Mouse (Mus musculus) liver, postnatal 0 days (tissue): Measurements from ENCODE around the gene Ttc36. TPM values are rescaled to one million over a fixed set of nuclear protein-coding genes. Genes with fewer than 3 reads are reported as not detected.

Experiments
- ATAC-seq: fragments of 200-750 bp; cut with Nextera tagmentation; 2 replicates; pipeline ENCODE4 v1.8.0; 2017; ENCODE audit warnings: mild to moderate bottlenecking, moderate library complexity
- DNase-seq: peaks from one replicate; pipeline ENCODE4 v3.0.0-alpha.2; 2016
- H3K27ac ChIP-seq: fragments of 300-500 bp; sonication (generic); 2 replicates; pipeline ENCODE4 v1.5.1; 2014; ENCODE audit warnings: antibody characterized with exemption, moderate library complexity, mild to moderate bottlenecking, low read depth
- H3K27me3 ChIP-seq: fragments of 300-500 bp; sonication (generic); 2 replicates; pipeline ENCODE4 v1.6.1; 2014; ENCODE audit warnings: low read length, control low read depth, mixed read lengths; ENCODE audit not compliant: insufficient read depth
- H3K36me3 ChIP-seq: fragments of 300-500 bp; sonication (generic); replicated peaks from 2 replicates; pipeline ENCODE4 v1.6.1; 2014; ENCODE audit warnings: mild to moderate bottlenecking, control low read depth, low read length, moderate library complexity, mixed read lengths; ENCODE audit not compliant: insufficient read depth
- H3K4me1 ChIP-seq: fragments of 300-500 bp; sonication (generic); 2 replicates; pipeline ENCODE4 v1.6.1; 2014; ENCODE audit warnings: antibody characterized with exemption, mild to moderate bottlenecking, control low read depth; ENCODE audit not compliant: insufficient read depth
- H3K4me2 ChIP-seq: fragments of 300-500 bp; sonication (generic); 2 replicates; pipeline ENCODE4 v1.6.1; 2014; ENCODE audit warnings: low read depth, mild to moderate bottlenecking, low read length, moderate library complexity, mixed read lengths
- H3K4me3 ChIP-seq: fragments of 300-500 bp; sonication (generic); 2 replicates; pipeline ENCODE4 v1.5.1; 2014; ENCODE audit warnings: low read depth, low read length
- H3K9ac ChIP-seq: fragments of 300-500 bp; sonication (generic); replicated peaks from 2 replicates; pipeline ENCODE4 v1.6.1; 2014; ENCODE audit warnings: mild to moderate bottlenecking, moderate library complexity
- H3K9me3 ChIP-seq: fragments of 300-500 bp; sonication (generic); 2 replicates; pipeline ENCODE4 v1.6.1; 2016; ENCODE audit warnings: mild to moderate bottlenecking, control low read depth, low read length, mixed read lengths
- CTCF ChIP-seq: sonication (generic); IDR thresholded peaks from 2 replicates; pipeline ENCODE4 v1.5.1; 2016; ENCODE audit warnings: antibody characterized with exemption, low read depth
- EP300 ChIP-seq: IDR thresholded peaks from 2 replicates; pipeline ENCODE4 v1.6.1; 2016; ENCODE audit warnings: antibody characterized with exemption, low read depth, mild to moderate bottlenecking
- WGBS: fragments of 180-500 bp; shearing (Covaris S2); extraction: QIAGEN DNeasy Blood & Tissue Kit; methylation state at CpG from one replicate; pipeline ENCODE4 v1.1.7; 2014; ENCODE audit not compliant: insufficient replicate concordance; 5-methylcytosine and 5-hydroxymethylcytosine counted together
- polyA plus RNA-seq: library from polyadenylated mRNA; unstranded; fragments of >200 nt; fragmentation: Nextera tagmentation; extraction: Ambion mirVana; gene quantifications from 2 replicates; pipeline ENCODE4 v1.2.1, GENCODE M21; 2015

Gene Ttc36
- polyA plus RNA-seq, 1 experiment from 2014 or later: 588 TPM

GRCm38 (mm10) chr9:44807778-44808177 is 4.9 kb upstream of the Ttc36 start:
- no peak overlapping the region for H3K27ac ChIP-seq
- H3K36me3 ChIP-seq: peaks cover 70% of the 10 kb centered on the region
- no peak overlapping the region for H3K4me3 ChIP-seq
- no peaks in the 10 kb centered on the region for H3K4me1 ChIP-seq
- H3K4me2 ChIP-seq: no peak overlapping the region
- DNase-seq: no peak
- H3K27me3 ChIP-seq: no peaks in the 10 kb centered on the region
- 92% methylated on average over 10 of the region's 10 CpGs for WGBS
- H3K9ac ChIP-seq: no peak overlapping the region
- ATAC-seq: no peak
- TF ChIP-seq CTCF (no peak), EP300 (no peak)
- no peaks in the 10 kb centered on the region for H3K9me3 ChIP-seq

- no peak overlapping the region for H3K9ac ChIP-seq
- H3K9me3 ChIP-seq: no peaks in the 10 kb centered on the region
- ATAC-seq (no peak), DNase-seq (no peak)
- no peak overlapping the region for H3K27ac ChIP-seq
- TF ChIP-seq EP300: no peak
- no peak for TF ChIP-seq CTCF
- H3K4me1 ChIP-seq: no peaks in the 10 kb centered on the region
- no peaks in the 10 kb centered on the region for H3K27me3 ChIP-seq
- WGBS: 73% methylated on average over 5 of the region's 5 CpGs
- no peak overlapping the region for H3K4me2 ChIP-seq
- no peak overlapping the region for H3K4me3 ChIP-seq
- H3K36me3 ChIP-seq: peaks cover 66% of the 10 kb centered on the region
Observed at GRCm38 (mm10) chr9:44807141-44807540, 4.3 kb upstream of the Ttc36 start.

- WGBS: 88% methylated on average over 5 of the region's 5 CpGs
- Histone ChIP-seq H3K4me1 (0 out of 2 replicates have a peak, but pooled peaks cover 3% of the 10 kb centered on the region), H3K4me2 (no peak overlapping the region), H3K27ac (no peak overlapping the region), H3K9me3 (no peaks in the 10 kb centered on the region), H3K36me3 (peaks cover 54% of the 10 kb centered on the region), H3K9ac (no peak overlapping the region), H3K27me3 (no peaks in the 10 kb centered on the region), H3K4me3 (no peak overlapping the region)
- no peak for ATAC-seq
- TF ChIP-seq EP300: no peak
- TF ChIP-seq CTCF: no peak
- no peak for DNase-seq
Observed at GRCm38 (mm10) chr9:44805536-44805935, 2.7 kb upstream of the Ttc36 start.

- 88% methylated on average over 10 of the region's 10 CpGs for WGBS
- H3K9ac ChIP-seq: no peak overlapping the region
- no peak overlapping the region for H3K4me2 ChIP-seq
- no peak overlapping the region for H3K27ac ChIP-seq
- DNase-seq: no peak
- H3K9me3 ChIP-seq: no peaks in the 10 kb centered on the region
- H3K36me3 ChIP-seq: peaks cover 45% of the 10 kb centered on the region
- H3K4me3 ChIP-seq: no peak overlapping the region
- H3K27me3 ChIP-seq: peaks cover 3% of the 10 kb centered on the region; the same call in 1 of the 2 replicates
- H3K4me1 ChIP-seq: peaks cover 8% of the 10 kb centered on the region
- ATAC-seq: no peak
- TF ChIP-seq CTCF (no peak), EP300 (no peak)
Observed at GRCm38 (mm10) chr9:44804678-44805077, 1.8 kb upstream of the Ttc36 start.

GRCm38 (mm10) chr9:44801669-44802068 is 1.2 kb downstream of the Ttc36 start:
- Histone ChIP-seq H3K4me3 (peak overlapping the region; percentile 45), H3K36me3 (peaks cover 18% of the 10 kb centered on the region), H3K27ac (peak overlapping the region; percentile 88), H3K9me3 (no peaks in the 10 kb centered on the region), H3K4me1 (peaks cover 19% of the 10 kb centered on the region), H3K27me3 (peaks cover 10% of the 10 kb centered on the region), H3K9ac (peak overlapping the region; percentile 60), H3K4me2 (peak overlapping the region; percentile 88)
- DNase-seq (no peak), ATAC-seq (no peak)
- 50% methylated on average over 6 of the region's 6 CpGs for WGBS
- no peak for TF ChIP-seq CTCF

- Histone ChIP-seq H3K4me1 (peaks cover 19% of the 10 kb centered on the region), H3K4me2 (peak overlapping the region; percentile 88), H3K36me3 (peaks cover 3% of the 10 kb centered on the region; the same call in 1 of the 2 replicates), H3K27ac (peak overlapping the region; percentile 88), H3K27me3 (peaks cover 10% of the 10 kb centered on the region), H3K9ac (peak overlapping the region; percentile 60), H3K4me3 (peak overlapping the region; percentile 45), H3K9me3 (no peaks in the 10 kb centered on the region)
- TF ChIP-seq CTCF (no peak), EP300 (no peak)
- ATAC-seq (no peak), DNase-seq (no peak)
- 27% methylated on average over 9 of the region's 9 CpGs for WGBS
Observed at GRCm38 (mm10) chr9:44799958-44800324, 2.9 kb downstream of the Ttc36 start.
